Mouse (Mus musculus): Measurements from ENCODE around the gene Cd109. TPM values are rescaled to one million over a fixed set of nuclear protein-coding genes. Genes with fewer than 3 reads are reported as not detected.

The Cd109 gene
- polyA plus RNA-seq, 1 experiment = 0.53 TPM

DNA sequence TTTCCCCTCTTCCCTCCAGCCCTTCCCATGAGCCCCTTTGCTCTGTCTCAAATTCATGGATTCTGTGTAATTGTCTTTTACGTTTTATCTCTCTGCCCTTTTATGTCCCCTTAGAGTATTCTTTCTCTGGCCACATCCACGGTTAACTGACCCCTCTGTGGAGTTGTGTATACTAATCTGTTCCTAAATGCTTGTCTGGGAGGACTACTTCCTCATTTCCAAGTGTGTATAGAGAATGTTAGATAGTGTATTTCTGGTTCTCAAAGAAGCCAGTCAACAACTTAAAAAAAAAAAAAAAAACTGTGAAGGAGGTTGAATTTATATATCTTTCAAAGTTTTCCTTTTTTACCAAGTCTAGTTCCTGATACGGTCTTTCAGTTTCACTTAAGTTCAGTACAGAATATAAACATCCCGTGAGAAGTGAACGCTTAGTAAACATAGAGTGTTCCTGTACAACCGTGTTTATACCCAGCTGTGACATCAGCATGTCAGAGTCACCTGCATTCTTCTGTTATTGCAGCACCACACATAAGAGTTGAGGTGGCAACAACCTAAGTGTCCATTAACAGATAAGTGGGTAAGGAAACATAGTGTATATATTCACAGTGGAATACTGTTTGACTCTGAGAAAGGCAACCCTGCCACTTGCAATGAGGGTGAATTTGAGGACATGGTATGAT is 16.5 kb downstream of the Cd109 start:
- H3K27me3 ChIP-seq (replicated peaks) = no peaks in the 10 kb centered on the region
- TF ChIP-seq FLI1 (IDR thresholded peaks at IDR 0.05; ENCODE audit: low read length) = no peak
- no peak for TF ChIP-seq GATA1 (IDR thresholded peaks at IDR 0.05; ENCODE audit: borderline replicate concordance, low read length)
- H3K9me3 ChIP-seq = no peaks in the 10 kb centered on the region
- no peaks in the 10 kb centered on the region for H3K36me3 ChIP-seq (replicated peaks; ENCODE audit: low read length)
- H3K4me3 ChIP-seq (replicated peaks) = peak overlapping the region; percentile 42
- H3K4me1 ChIP-seq = no peaks in the 10 kb centered on the region

- Histone ChIP-seq H3K9me3 (no peaks in the 10 kb centered on the region), H3K36me3 (replicated peaks; ENCODE audit: low read length) (no peaks in the 10 kb centered on the region), H3K4me3 (replicated peaks) (no peak overlapping the region), H3K27me3 (replicated peaks) (peaks cover 2% of the 10 kb centered on the region), H3K4me1 (no peaks in the 10 kb centered on the region)
- TF ChIP-seq GATA1 (IDR thresholded peaks at IDR 0.05; ENCODE audit: borderline replicate concordance, low read length) (no peak), FLI1 (IDR thresholded peaks at IDR 0.05; ENCODE audit: low read length) (no peak)
Observed at GRCm38 (mm10) chr9:78633976-78634375, 18.6 kb downstream of the Cd109 start.

GRCm38 (mm10) chr9:78641386-78641785 is 26.0 kb downstream of the Cd109 start:
- Histone ChIP-seq H3K27me3 (replicated peaks) (peaks cover 3% of the 10 kb centered on the region), H3K4me3 (replicated peaks) (no peak overlapping the region), H3K36me3 (replicated peaks; ENCODE audit: low read length) (no peaks in the 10 kb centered on the region), H3K9me3 (no peaks in the 10 kb centered on the region), H3K4me1 (no peaks in the 10 kb centered on the region)
- TF ChIP-seq GATA1 (IDR thresholded peaks at IDR 0.05; ENCODE audit: borderline replicate concordance, low read length) (no peak), FLI1 (IDR thresholded peaks at IDR 0.05; ENCODE audit: low read length) (no peak)

GRCm38 (mm10) chr9:78646008-78646777 is 30.8 kb downstream of the Cd109 start:
- no peaks in the 10 kb centered on the region for H3K4me1 ChIP-seq
- H3K4me3 ChIP-seq (replicated peaks) = no peak overlapping the region
- H3K9me3 ChIP-seq = no peaks in the 10 kb centered on the region
- H3K27me3 ChIP-seq (replicated peaks) = peaks cover 2% of the 10 kb centered on the region
- H3K36me3 ChIP-seq (replicated peaks; ENCODE audit: low read length) = no peaks in the 10 kb centered on the region
- TF ChIP-seq FLI1 (IDR thresholded peaks at IDR 0.05; ENCODE audit: low read length) (no peak), GATA1 (IDR thresholded peaks at IDR 0.05; ENCODE audit: borderline replicate concordance, low read length) (no peak)

GRCm38 (mm10) chr9:78648641-78649040 is 33.3 kb downstream of the Cd109 start:
- H3K9me3 ChIP-seq = no peaks in the 10 kb centered on the region

GRCm38 (mm10) chr9:78649398-78649797 is 34.1 kb downstream of the Cd109 start:
- no peaks in the 10 kb centered on the region for H3K4me1 ChIP-seq
- no peaks in the 10 kb centered on the region for H3K27me3 ChIP-seq (replicated peaks)
- H3K36me3 ChIP-seq (replicated peaks; ENCODE audit: low read length) = no peaks in the 10 kb centered on the region
- TF ChIP-seq GATA1 (IDR thresholded peaks at IDR 0.05; ENCODE audit: borderline replicate concordance, low read length) (no peak), FLI1 (IDR thresholded peaks at IDR 0.05; ENCODE audit: low read length) (no peak)
- H3K4me3 ChIP-seq (replicated peaks) = no peak overlapping the region
- H3K9me3 ChIP-seq = no peaks in the 10 kb centered on the region

More at GRCm38 (mm10) chr9:78648641-78649040, 33.3 kb downstream of the Cd109 start:
- Histone ChIP-seq H3K4me1 (no peaks in the 10 kb centered on the region), H3K36me3 (replicated peaks; ENCODE audit: low read length) (no peaks in the 10 kb centered on the region), H3K4me3 (replicated peaks) (no peak overlapping the region), H3K27me3 (replicated peaks) (no peaks in the 10 kb centered on the region)
- TF ChIP-seq FLI1 (IDR thresholded peaks at IDR 0.05; ENCODE audit: low read length) (no peak), GATA1 (IDR thresholded peaks at IDR 0.05; ENCODE audit: borderline replicate concordance, low read length) (no peak)

DNA sequence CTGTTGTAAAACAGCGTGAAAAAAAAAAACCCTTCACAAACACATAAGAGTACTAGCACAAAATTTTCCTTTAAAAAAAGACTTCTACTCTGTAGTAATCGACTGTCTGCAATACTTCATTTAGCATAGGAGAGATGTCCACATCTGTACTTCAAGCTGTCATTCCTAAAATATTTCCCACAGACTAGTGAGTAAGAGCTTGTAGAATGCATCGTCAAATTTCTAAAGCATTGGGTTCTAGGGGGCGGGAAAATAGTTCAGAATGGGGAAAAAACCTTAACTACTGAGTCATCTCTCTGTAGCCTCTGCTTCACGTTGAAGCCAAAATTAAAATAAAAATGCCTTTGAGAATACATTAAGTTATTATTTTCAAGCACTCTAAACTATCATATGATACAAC is 42.2 kb downstream of the Cd109 start:
- Histone ChIP-seq H3K36me3 (replicated peaks; ENCODE audit: low read length) (no peaks in the 10 kb centered on the region), H3K4me3 (replicated peaks) (no peak overlapping the region)
- TF ChIP-seq GATA1 (IDR thresholded peaks at IDR 0.05; ENCODE audit: borderline replicate concordance, low read length) = no peak
- no peak for TF ChIP-seq FLI1 (IDR thresholded peaks at IDR 0.05; ENCODE audit: low read length)

DNA sequence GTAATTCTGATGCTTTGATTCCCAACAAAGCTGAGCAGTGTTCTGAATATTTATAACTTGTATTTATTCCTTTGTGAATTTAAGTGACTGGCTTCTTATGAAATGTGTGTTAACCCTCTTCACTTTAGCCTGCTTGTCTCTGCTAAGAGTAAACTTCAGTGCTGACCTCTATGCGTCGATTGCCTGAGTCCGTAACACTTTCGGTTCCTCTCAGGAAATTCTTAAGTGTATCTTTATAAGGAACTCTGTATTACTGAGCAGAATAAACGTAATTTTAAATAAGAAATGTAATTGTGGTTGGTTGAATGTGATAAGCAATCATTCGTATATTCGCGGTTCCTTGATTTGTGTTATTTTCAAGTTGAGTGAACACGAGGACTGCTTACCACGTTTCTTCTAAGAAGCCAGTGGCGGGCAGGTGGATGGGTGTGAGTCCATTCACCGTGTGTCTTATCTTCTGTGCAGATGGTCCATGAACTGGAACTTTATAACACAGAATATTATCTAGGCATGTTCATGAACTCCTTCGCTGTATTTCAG is 56.2 kb downstream of the Cd109 start:
- Histone ChIP-seq H3K4me3 (replicated peaks) (no peak overlapping the region), H3K36me3 (replicated peaks; ENCODE audit: low read length) (no peaks in the 10 kb centered on the region), H3K9me3 (no peaks in the 10 kb centered on the region), H3K4me1 (no peaks in the 10 kb centered on the region), H3K27me3 (replicated peaks) (no peaks in the 10 kb centered on the region)
- TF ChIP-seq GATA1 (IDR thresholded peaks at IDR 0.05; ENCODE audit: borderline replicate concordance, low read length) (no peak), FLI1 (IDR thresholded peaks at IDR 0.05; ENCODE audit: low read length) (no peak)

More for the DNA sequence above, 42.2 kb downstream of the Cd109 start:
- Histone ChIP-seq H3K4me1 (no peaks in the 10 kb centered on the region), H3K9me3 (no peaks in the 10 kb centered on the region), H3K27me3 (replicated peaks) (no peaks in the 10 kb centered on the region)

DNA sequence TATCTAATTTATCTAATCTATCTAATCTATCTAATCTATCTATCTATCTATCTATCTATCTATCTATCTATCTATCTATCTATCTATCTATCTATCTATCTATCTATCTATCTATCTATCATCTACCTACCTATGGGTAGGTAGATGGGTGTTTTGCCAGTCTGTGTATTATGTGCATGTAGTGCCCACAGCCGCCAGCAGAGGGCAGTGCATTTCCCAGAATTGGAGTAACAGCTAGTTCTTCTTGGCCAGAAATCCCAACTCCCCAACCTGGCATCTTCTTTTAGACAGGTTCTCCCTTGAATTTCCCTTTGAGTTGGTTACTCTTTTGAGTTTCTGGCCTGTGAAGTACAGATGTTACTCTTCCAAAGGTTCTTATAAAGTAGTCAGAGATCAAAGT is 85.3 kb downstream of the Cd109 start:
- TF ChIP-seq GATA1 (IDR thresholded peaks at IDR 0.05; ENCODE audit: borderline replicate concordance, low read length) (no peak), FLI1 (IDR thresholded peaks at IDR 0.05; ENCODE audit: low read length) (no peak)
- Histone ChIP-seq H3K4me1 (no peaks in the 10 kb centered on the region), H3K9me3 (no peaks in the 10 kb centered on the region), H3K27me3 (replicated peaks) (no peaks in the 10 kb centered on the region), H3K4me3 (replicated peaks) (no peak overlapping the region), H3K36me3 (replicated peaks; ENCODE audit: low read length) (no peaks in the 10 kb centered on the region)

Measured in megakaryocyte, embryonic 14.5 days (primary cell).